Mouse (Mus musculus): ENCODE results near the gene Neurl1b. TPM values are rescaled to one million over a fixed set of nuclear protein-coding genes. Genes with fewer than 3 reads are reported as not detected.

Neurl1b gene
- total and polyA plus RNA-seq, 3 experiments: 0.12 to 0.28 TPM; not detected in 1

DNA sequence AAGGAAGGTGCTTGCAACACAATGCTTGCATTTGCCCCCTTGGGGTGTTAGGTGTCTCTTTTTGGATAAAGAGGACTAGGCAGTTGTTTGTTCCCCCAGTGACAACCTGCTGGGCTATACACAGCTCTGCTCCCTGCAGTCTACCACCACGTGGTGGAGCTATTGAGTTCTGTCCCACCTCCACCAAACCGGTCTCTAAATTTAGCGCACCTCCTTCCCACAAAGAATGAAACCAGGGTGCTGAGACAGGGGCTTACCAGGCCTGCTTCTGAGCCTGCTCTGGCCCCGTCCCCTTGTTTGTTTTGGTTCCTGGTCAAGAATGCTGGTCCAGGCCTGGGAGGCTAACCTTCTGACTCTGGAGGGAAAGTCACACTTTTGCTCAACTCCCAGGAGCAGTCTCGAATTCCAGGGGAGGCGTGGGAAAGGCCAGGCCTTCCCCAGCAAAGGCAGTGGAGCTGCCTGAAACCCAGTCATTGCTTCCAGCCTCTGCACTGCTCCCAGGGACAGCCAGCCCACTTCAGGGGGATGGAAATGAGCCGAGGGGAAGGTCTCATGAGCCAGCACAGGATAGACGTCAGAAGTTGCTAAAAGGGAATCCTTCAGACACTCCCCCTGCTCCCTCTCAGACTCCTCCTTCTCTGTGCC, 37.1 kb downstream of the Neurl1b start:
- Histone ChIP-seq H3K27me3 (ENCODE audit: control insufficient read depth in 1 of 2, insufficient read depth in 2 of 2, low read length in 2 of 2) (0 out of 4 replicates have a peak, but pooled peaks cover 0 to 2% of the 10 kb centered on the region in 2 experiments), H3K36me3 (ENCODE audit: control insufficient read depth in 1 of 2, insufficient read depth in 2 of 2, low read length in 2 of 2) (no peaks in the 10 kb centered on the region; a peak in 1 of 4 replicates), H3K4me1 (ENCODE audit: control insufficient read depth in 1 of 2, insufficient read depth in 2 of 2, low read length in 2 of 2) (0 out of 4 replicates have a peak, but pooled peaks cover 0 to 5% of the 10 kb centered on the region in 2 experiments), H3K79me2 (ENCODE audit: control insufficient read depth, insufficient read depth, low read length, poor library complexity) (no peaks in the 10 kb centered on the region), H3K27ac (ENCODE audit: control insufficient read depth, low read depth, low read length) (no peak overlapping the region), H3K9ac (ENCODE audit: control insufficient read depth, low read depth, low read length, poor library complexity, severe bottlenecking) (peak overlapping the region; percentile 50), H3K9me3 (replicated peaks; ENCODE audit: insufficient read depth, low read length) (no peaks in the 10 kb centered on the region), H3K4me3 (ENCODE audit: control insufficient read depth in 1 of 2, insufficient read depth in 1 of 2, low read depth in 2 of 2, low read length in 2 of 2) (peak overlapping the region; percentile 32 to 44; a peak in 3 of 4 replicates)
- TF ChIP-seq RAD21 (IDR thresholded peaks at IDR 0.05; ENCODE audit: low read depth, low read length) (peak; percentile 54), MXI1 (IDR thresholded peaks at IDR 0.05; ENCODE audit: low read depth, low read length) (no peak), POLR2A (IDR thresholded peaks at IDR 0.05; ENCODE audit: control insufficient read depth in 1 of 2, insufficient read depth in 1 of 2, low read depth in 1 of 2, low read length in 2 of 2, poor library complexity in 1 of 2) (no peak), ZC3H11A (IDR thresholded peaks at IDR 0.05; ENCODE audit: low read depth, low read length) (0 out of 2 replicates have a peak, but pooled peaks have one; percentile 22), GABPA (IDR thresholded peaks at IDR 0.05; ENCODE audit: low read depth, low read length) (no peak), MAX (IDR thresholded peaks at IDR 0.05; ENCODE audit: low read length) (peak; percentile 80), CTCF (IDR thresholded peaks at IDR 0.05 in 2 of 3, conservative IDR thresholded peaks at IDR 0.05 in 1 of 3; ENCODE audit: control insufficient read depth in 1 of 3, insufficient read depth in 1 of 3, low read depth in 2 of 3, low read length in 3 of 3, poor library complexity in 1 of 3, severe bottlenecking in 1 of 3) (peak; percentile 76 to 81 (median 79)), USF1 (IDR thresholded peaks at IDR 0.05; ENCODE audit: low read depth, low read length) (peak; percentile 46; the same call in 1 of the 2 replicates), SMC3 (IDR thresholded peaks at IDR 0.05; ENCODE audit: low read depth, low read length) (peak; percentile 73), MAFK (IDR thresholded peaks at IDR 0.05; ENCODE audit: borderline replicate concordance, low read depth, low read length) (no peak)
- DNase-seq (ENCODE audit: low read depth, low spot score): peak; percentile 82

DNA sequence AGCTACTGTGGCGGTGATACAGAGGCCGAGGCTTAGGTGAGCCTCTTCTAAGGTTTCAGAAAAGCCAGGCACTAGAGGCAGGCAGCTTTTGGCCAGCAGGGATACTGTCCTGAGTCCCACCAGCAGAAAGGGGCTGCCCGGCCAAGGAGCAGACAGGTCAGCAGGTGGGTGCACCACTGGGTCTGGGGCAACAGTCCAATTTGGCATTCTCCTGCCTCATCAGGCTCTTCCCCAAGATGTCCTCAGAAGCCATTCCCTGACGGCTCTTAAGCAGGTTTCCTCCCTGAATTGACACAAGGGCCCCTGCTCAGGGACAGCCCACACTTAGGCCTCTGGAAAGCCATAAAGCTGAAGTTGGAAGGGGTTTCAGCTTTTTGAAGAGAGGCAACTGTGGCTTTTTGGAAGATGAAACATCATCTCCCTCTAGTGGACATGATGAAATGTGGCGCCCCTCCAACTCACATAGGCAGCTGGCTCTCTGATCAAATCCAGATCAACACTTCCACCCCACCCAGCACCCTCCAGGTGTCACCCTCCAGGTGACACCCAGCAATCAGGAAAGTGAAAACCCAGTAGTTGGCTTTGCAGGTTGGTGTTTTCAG, 37.8 kb downstream of the Neurl1b start:
- Histone ChIP-seq H3K9ac (ENCODE audit: control insufficient read depth, low read depth, low read length, poor library complexity, severe bottlenecking) (no peak overlapping the region), H3K79me2 (ENCODE audit: control insufficient read depth, insufficient read depth, low read length, poor library complexity) (no peaks in the 10 kb centered on the region), H3K4me1 (ENCODE audit: control insufficient read depth in 1 of 2, insufficient read depth in 2 of 2, low read length in 2 of 2) (0 out of 4 replicates have a peak, but pooled peaks cover 0 to 5% of the 10 kb centered on the region in 2 experiments), H3K27me3 (ENCODE audit: control insufficient read depth in 1 of 2, insufficient read depth in 2 of 2, low read length in 2 of 2) (0 out of 4 replicates have a peak, but pooled peaks cover 0 to 2% of the 10 kb centered on the region in 2 experiments), H3K4me3 (ENCODE audit: control insufficient read depth in 1 of 2, insufficient read depth in 1 of 2, low read depth in 2 of 2, low read length in 2 of 2) (no peak overlapping the region), H3K36me3 (ENCODE audit: control insufficient read depth in 1 of 2, insufficient read depth in 2 of 2, low read length in 2 of 2) (no peaks in the 10 kb centered on the region; a peak in 1 of 4 replicates), H3K9me3 (replicated peaks; ENCODE audit: insufficient read depth, low read length) (no peaks in the 10 kb centered on the region), H3K27ac (ENCODE audit: control insufficient read depth, low read depth, low read length) (no peak overlapping the region)
- no peak for TF ChIP-seq ZNF384 (IDR thresholded peaks at IDR 0.05; ENCODE audit: low read depth, low read length)
- peak; percentile 62 for TF ChIP-seq ZC3H11A (IDR thresholded peaks at IDR 0.05; ENCODE audit: low read depth, low read length)
- no peak for TF ChIP-seq MYB (IDR thresholded peaks at IDR 0.05; ENCODE audit: low read depth, low read length)
- TF ChIP-seq RAD21 (IDR thresholded peaks at IDR 0.05; ENCODE audit: low read depth, low read length): peak; percentile 77
- peak; percentile 59 to 78 (median 61) for TF ChIP-seq CTCF (IDR thresholded peaks at IDR 0.05 in 2 of 3, conservative IDR thresholded peaks at IDR 0.05 in 1 of 3; ENCODE audit: control insufficient read depth in 1 of 3, insufficient read depth in 1 of 3, low read depth in 2 of 3, low read length in 3 of 3, poor library complexity in 1 of 3, severe bottlenecking in 1 of 3)
- TF ChIP-seq UBTF (IDR thresholded peaks at IDR 0.05; ENCODE audit: borderline replicate concordance, insufficient read depth, low read depth, low read length): no peak
- peak; percentile 74 for TF ChIP-seq SMC3 (IDR thresholded peaks at IDR 0.05; ENCODE audit: low read depth, low read length)
- DNase-seq (ENCODE audit: low read depth, low spot score): peak; percentile 70
